Mouse (Mus musculus) heart, adult 2 months (tissue): ENCODE results near the gene Neurl1a.
A peak's percentile ranks its signal among the peaks of the same experiment; 100 is the strongest.

Source experiments
- CTCF ChIP-seq: fragments of 200-600 bp; IDR thresholded peaks from 2 replicates; pipeline ENCODE4 v1.8.1; 2022; ENCODE audit warnings: antibody characterized with exemption, mild to moderate bottlenecking, moderate library complexity
- POLR2A ChIP-seq: fragments of 200-500 bp; IDR thresholded peaks from 2 replicates; pipeline ENCODE4 v1.6.1; 2011; ENCODE audit warnings: mild to moderate bottlenecking, low read depth, low read length, control low read depth; ENCODE audit not compliant: insufficient read depth

- peak; percentile 73 for TF ChIP-seq CTCF
- no peak for TF ChIP-seq POLR2A
Measured at GRCm38 (mm10) chr19:47174515-47174914, 4.1 kb upstream of the Neurl1a start.
